Mouse (Mus musculus) myocyte (in vitro differentiated cells): ENCODE measurements at regions not wholly inside any gene's neighbourhood (a gene's known extent, or its start where the extent isn't known, plus 50 kb on each side); places are given as distances from the start of the nearest gene placed in this dataset.

ENCODE experiments used
- CEBPB ChIP-seq: IDR thresholded peaks from 2 replicates; pipeline ENCODE4 v1.6.1; 2011; ENCODE audit warnings: mild to moderate bottlenecking, moderate library complexity; ENCODE audit not compliant: poor library complexity, insufficient read depth, severe bottlenecking
- E2F4 ChIP-seq: IDR thresholded peaks from one replicate; pipeline ENCODE4 v1.6.1; 2011; ENCODE audit warnings: mild to moderate bottlenecking, control low read depth, moderate library complexity; ENCODE audit not compliant: insufficient read depth
- MAX ChIP-seq: IDR thresholded peaks from one replicate; pipeline ENCODE4 v1.6.1; 2011; ENCODE audit warnings: low read depth, mild to moderate bottlenecking, control low read depth
- MYOD1 ChIP-seq, 3 experiments: IDR thresholded peaks; one replicate each; pipeline ENCODE4 v1.6.1; 2011; ENCODE audit warnings: control low read depth in 2 of 3, low read depth in 2 of 3, mild to moderate bottlenecking in 2 of 3, moderate library complexity in 1 of 3; ENCODE audit not compliant: insufficient read length in 2 of 3, control insufficient read depth in 1 of 3
- MYOG ChIP-seq, 3 experiments: IDR thresholded peaks; one replicate each; pipeline ENCODE4 v1.6.1; 2011; ENCODE audit warnings: control low read depth in 2 of 3, low read depth in 2 of 3, mild to moderate bottlenecking in 2 of 3; ENCODE audit not compliant: insufficient read length in 2 of 3, control insufficient read depth in 1 of 3, insufficient read depth in 1 of 3
- POLR2A ChIP-seq: IDR thresholded peaks from one replicate; pipeline ENCODE4 v1.6.1; 2011; ENCODE audit warnings: low read depth, mild to moderate bottlenecking, control low read depth, moderate library complexity; ENCODE audit not compliant: insufficient read length
- POLR2AphosphoS2 ChIP-seq: IDR thresholded peaks from one replicate; pipeline ENCODE4 v1.6.1; 2011; ENCODE audit warnings: low read depth, control low read depth; ENCODE audit not compliant: insufficient read length
- SRF ChIP-seq: IDR thresholded peaks from one replicate; pipeline ENCODE4 v1.6.1; 2011; ENCODE audit warnings: low read depth; ENCODE audit not compliant: control insufficient read depth, insufficient read length
- TCF12 ChIP-seq: IDR thresholded peaks from one replicate; pipeline ENCODE4 v1.6.1; 2011; ENCODE audit warnings: mild to moderate bottlenecking, control low read depth; ENCODE audit not compliant: poor library complexity, insufficient read depth, severe bottlenecking
- USF1 ChIP-seq: IDR thresholded peaks from one replicate; pipeline ENCODE4 v1.6.1; 2011; ENCODE audit warnings: low read depth, mild to moderate bottlenecking, control low read depth, moderate library complexity

GRCm38 (mm10) chrX:166951011-166951410 is 258.1 kb downstream of the Tmsb4x start:
- TF ChIP-seq POLR2A (no peak), POLR2AphosphoS2 (no peak), MAX (no peak), TCF12 (no peak), E2F4 (no peak), USF1 (no peak), MYOG (IDR thresholded peaks at IDR 0.05; ENCODE audit: control insufficient read depth in 1 of 3, insufficient read depth in 1 of 3, insufficient read length in 2 of 3, low read depth in 2 of 3) (no peak), CEBPB (no peak), SRF (no peak), MYOD1 (IDR thresholded peaks at IDR 0.05; ENCODE audit: control insufficient read depth in 1 of 3, insufficient read length in 2 of 3, low read depth in 2 of 3) (no peak)
